Mouse (Mus musculus) lung, adult 2 months (tissue): ENCODE data around the gene Ppdpf.

Source experiments
- CTCF ChIP-seq: fragments of 200-500 bp; IDR thresholded peaks from 2 replicates; pipeline ENCODE4 v1.5.1; 2011; ENCODE audit warnings: mild to moderate bottlenecking, low read length, control low read depth; ENCODE audit not compliant: insufficient read depth
- POLR2A ChIP-seq: fragments of 200-500 bp; IDR thresholded peaks from 2 replicates; pipeline ENCODE4 v1.6.1; 2011; ENCODE audit warnings: low read depth, mild to moderate bottlenecking, control low read depth, low read length, borderline replicate concordance; ENCODE audit errors: extremely low read depth

- TF ChIP-seq CTCF (no peak), POLR2A (peak; percentile 7; the same call in 1 of the 2 replicates)
Observed at GRCm38 (mm10) chr2:181237251-181238014, 50.4 kb downstream of the Ppdpf start.
